Mouse (Mus musculus): ENCODE data around the gene 1810010H24Rik.
"Not testable (repeated sequence)": the region's sequence is repeated elsewhere in the genome, so short reads cannot be mapped to it uniquely, and the experiment has no call there.

The 1810010H24Rik gene

GRCm38 (mm10) chr11:107012324-107013017 lies 13.0 kb upstream of the 1810010H24Rik start:
- in situ Hi-C loops (cut with MboI; ENCODE audit: unreplicated experiment in 2 of 2) = no loop called here

DNA sequence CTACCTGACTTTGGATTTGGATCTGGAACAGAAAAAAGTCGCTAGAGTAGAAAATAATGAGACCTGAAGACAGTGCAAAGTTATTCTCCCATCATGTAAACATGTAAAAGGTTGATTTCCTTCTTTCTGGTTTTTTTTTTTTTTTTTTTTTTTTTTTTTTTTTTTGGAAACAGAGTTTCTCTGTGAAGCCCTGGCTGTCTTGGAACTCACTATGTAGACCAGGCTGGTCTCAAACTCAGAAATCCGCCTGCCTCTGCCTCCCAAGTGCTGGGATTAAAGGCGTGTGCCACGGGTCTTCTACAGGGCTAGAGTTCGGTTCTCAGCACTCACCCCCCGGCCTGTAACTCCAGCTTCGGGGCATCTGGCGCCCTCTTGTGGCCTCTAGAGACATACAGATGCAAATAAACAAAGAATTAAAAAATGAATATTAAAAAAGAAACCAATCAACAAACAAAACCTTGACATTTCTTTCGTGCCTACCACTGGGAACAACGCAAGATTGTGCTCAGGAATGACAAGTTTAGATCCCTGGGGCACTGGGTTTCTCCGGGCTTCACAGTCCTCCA lies 11.4 kb upstream of the 1810010H24Rik start:
- in situ Hi-C loops (cut with MboI; ENCODE audit: unreplicated experiment in 2 of 2) = no loop called here

GRCm38 (mm10) chr11:107014597-107015309 lies 10.7 kb upstream of the 1810010H24Rik start:
- in situ Hi-C loops (cut with MboI; ENCODE audit: unreplicated experiment in 2 of 2) = no loop called here

DNA sequence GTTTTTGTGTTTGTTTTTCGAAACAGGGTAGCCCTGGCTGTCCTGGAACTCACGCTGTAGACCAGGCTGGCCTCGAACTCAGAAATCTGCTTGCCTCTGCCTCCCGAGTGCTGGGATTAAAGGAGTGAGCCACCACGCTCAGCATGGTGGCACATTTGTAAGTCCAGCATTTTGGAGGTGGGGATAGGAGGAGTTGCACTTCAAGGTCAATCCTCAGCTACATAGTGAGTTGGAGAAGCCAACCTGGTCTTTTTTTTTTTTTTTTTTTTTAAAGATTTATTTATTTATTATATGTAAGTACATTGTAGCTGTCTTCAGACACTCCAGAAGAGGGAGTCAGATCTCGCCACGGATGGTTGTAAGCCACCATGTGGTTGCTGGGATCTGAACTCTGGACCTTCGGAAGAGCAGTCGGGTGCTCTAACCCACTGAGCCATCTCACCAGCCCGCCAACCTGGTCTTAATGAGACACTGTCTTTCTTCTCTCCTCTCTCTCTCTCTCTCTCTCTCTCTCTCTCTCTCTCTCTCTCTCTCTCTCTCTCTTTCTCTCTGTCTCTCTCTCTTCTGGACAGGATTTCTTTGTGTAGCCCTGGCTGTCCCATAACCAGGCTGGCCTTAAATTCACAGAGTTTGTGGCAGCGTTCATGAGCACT lies 9.8 kb upstream of the 1810010H24Rik start:
- in situ Hi-C loops (cut with MboI; ENCODE audit: unreplicated experiment in 2 of 2) = not testable (repeated sequence)

DNA sequence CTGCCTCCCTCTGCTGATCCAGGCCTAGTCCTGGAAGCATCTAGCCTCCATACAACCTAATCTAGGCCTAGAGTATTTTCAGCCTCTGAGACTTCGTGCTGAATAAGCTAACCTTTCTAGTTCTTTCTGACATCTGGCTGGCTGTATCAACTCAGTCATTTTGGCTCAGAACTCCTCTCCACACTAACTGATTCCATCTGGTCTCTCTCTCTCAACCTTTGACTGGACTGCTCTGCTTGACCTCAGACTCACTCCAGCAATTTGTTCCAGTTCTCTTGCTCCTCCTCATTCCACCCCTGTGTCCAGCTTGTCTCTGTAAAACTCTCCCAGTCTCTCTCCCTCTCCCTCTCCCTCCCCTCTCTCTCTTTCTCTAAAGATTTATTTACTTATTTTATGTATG lies 8.6 kb upstream of the 1810010H24Rik start:
- in situ Hi-C loops (cut with MboI; ENCODE audit: unreplicated experiment in 2 of 2) = no loop called here

GRCm38 (mm10) chr11:107017339-107017886 lies 8.1 kb upstream of the 1810010H24Rik start:
- in situ Hi-C loops (cut with MboI; ENCODE audit: unreplicated experiment in 2 of 2) = no loop called here

DNA sequence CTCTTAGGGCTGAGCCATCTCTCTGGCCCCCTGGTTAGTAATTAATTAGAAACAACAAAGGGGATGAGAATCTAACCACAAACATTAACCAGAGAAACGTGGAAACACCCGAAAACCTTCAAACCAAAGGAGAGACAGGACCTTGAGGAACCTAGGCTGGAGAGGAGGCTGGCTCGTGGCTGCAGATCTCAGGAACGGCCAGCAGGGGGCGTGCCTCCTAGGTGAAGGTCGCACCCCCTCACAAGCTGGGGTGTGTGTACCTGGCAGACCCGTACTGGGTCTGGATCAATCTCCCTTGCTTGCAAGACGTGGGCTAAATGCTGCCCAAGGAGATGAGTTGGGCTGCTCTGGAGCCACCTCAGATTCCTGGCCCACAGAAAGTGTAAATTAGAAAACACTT lies 6.9 kb upstream of the 1810010H24Rik start:
- in situ Hi-C loops (cut with MboI; ENCODE audit: unreplicated experiment in 2 of 2) = no loop called here

DNA sequence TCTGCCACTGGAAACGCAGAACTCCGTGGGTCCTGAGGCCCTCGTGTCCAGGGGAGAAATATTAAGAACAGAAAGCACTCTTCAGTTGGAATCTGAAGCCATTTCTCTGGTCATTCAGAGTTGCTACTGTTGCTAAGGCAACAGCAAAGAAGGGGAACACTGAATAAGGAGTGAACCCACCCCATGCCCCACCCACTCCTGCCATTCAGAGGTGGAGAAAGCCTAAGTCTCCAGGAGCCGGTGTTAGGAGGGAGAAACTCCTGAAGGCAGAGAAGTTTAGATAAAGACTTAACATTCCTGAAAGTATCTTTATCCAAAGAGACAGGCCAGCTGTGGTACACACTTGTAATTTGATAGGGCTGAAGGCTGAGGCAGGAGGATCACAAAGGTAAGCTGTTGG lies 6.2 kb upstream of the 1810010H24Rik start:
- in situ Hi-C loops (cut with MboI; ENCODE audit: unreplicated experiment in 2 of 2) = no loop called here

GRCm38 (mm10) chr11:107019722-107020121 lies 5.8 kb upstream of the 1810010H24Rik start:
- in situ Hi-C loops (cut with MboI; ENCODE audit: unreplicated experiment in 2 of 2) = not testable (repeated sequence)

DNA sequence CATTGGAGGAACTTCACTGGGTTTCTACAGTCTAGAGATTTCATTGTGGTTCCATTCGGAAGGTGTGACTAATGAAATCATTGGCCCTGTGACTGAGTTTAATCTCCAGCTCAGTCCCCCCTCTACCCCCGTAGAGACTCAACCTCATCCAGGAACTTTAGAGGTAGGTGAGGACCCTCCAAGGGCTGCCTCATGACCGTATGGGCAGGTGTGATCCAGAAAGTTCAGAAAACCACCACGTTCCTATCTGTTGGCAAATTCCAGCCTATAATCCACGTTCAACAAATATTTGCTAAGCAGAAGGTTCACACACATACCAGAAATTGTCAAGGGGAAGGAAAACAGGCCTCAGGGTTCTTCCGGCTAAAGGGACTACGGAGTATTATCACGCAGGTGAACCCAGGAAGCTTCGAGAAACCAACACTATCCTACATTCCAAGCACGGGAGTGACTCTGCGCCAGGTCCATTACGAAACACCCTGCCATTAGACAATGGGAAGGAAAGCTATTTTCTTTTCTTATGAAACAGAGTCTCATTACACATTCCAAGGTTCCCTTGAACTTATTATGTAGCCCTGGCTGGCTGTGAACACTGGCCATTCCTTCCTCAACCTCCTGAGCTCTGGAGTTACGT lies 3.3 kb upstream of the 1810010H24Rik start:
- in situ Hi-C loops (cut with MboI; ENCODE audit: unreplicated experiment in 2 of 2) = no loop called here

DNA sequence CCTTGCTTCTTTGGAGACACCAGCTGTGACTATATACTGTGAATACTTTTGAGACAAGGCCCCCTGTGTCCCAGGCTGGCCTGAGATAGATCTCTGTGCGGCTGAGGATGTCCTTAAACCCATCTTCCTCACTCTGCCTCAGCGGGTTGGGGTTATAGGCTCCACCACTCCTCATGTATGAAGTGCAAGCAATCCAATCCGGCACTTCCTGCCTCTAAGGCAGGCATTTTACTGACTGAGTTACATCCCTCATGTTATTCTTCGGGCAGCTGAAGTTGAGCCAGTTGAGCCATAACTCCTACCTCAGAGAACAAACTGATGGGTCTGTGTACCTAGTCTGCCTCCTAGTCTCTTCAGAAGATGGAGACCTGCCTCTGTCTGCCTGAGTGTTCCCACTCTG lies 1.1 kb upstream of the 1810010H24Rik start:
- in situ Hi-C loops (cut with MboI; ENCODE audit: unreplicated experiment in 2 of 2) = no loop called here

DNA sequence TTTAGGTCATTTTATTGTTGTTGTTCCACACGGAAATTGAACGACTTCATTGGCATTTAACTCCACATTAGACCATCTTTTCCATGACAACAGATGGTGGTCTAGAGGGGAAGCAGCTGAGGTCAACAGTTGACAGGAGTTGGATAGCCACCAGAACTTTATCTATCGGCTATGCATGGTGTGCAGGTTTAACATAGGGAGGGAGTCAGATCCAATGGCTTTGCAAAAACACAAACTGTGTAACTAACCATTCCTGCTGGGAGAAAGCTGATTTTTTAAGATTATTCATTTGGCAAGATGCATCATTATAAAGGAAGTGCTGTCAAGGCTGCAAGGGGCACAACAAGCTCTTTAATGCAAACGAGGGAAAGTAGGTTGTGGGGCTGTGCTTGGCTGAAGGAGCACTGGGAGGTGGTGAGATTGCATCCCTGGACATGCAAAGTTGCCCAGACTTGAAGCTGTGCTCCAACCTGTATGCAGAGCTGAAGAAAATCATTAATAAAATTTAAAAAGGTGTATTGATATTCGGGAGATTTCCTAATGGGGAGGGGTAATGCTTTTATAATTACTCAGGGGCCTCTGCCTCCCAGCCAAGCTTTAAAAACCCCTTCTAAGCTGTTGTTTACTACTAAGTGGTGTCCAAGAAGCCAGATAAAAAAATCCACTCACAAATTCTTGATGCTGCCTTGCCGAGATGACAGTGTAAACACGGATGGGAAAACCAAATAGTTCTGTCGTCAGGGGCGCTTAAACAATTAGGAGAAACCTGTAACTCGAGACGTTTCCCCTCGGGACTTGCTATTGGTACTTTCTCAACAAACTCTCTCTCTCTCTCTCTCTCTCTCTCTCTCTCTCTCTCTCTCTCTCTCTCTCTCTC lies 1.3 kb downstream of the 1810010H24Rik start:
- in situ Hi-C loops (cut with MboI; ENCODE audit: unreplicated experiment in 2 of 2) = no loop called here

GRCm38 (mm10) chr11:107027431-107028274 lies 2.2 kb downstream of the 1810010H24Rik start:
- in situ Hi-C loops (cut with MboI; ENCODE audit: unreplicated experiment in 2 of 2) = no loop called here

GRCm38 (mm10) chr11:107028275-107028618 lies 2.8 kb downstream of the 1810010H24Rik start:
- in situ Hi-C loops (cut with MboI; ENCODE audit: unreplicated experiment in 2 of 2) = no loop called here

- in situ Hi-C loops (cut with MboI; ENCODE audit: unreplicated experiment in 2 of 2) = no loop called here
Observed at GRCm38 (mm10) chr11:107028754-107029153, 3.3 kb downstream of the 1810010H24Rik start.

DNA sequence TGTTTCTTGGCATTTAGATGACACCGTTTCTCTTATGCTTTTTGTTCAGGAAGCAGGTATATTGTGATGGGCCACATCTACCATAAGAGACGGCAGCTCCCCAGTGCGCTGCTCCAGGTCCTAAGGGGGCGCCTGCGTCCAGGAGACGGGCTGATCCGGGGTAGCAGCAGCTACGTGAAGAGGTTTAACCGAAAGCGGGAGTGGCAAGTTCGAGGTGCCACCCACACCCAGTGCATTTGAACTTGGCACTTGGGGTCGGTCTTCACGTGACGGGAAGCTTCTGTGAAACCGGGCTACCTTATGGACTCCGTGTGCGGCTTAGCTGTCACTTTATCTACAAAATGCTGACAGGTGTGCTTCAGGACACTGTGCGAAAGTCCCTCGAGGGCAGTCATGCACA lies 4.1 kb downstream of the 1810010H24Rik start:
- in situ Hi-C loops (cut with MboI; ENCODE audit: unreplicated experiment in 2 of 2) = no loop called here

DNA sequence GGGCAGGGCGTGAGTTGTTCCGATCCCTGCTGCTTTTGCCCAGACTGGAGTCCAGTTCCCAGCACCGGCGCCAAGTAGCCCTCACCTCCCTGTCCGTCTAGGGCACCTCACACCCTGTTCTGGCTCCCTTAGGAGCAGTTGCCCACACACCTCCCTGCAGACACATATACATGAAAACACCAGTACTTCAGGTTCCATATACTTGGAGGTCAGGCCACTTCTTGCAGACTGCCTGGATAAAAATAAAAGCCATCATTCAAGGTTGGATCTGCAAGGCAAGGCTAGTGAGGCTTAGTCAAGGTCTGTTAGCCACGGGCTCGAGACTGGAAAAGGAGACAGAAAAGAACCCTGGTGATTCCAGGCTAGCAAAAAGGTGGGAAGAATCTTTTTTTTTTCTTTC lies 6.2 kb downstream of the 1810010H24Rik start:
- in situ Hi-C loops (cut with MboI; ENCODE audit: unreplicated experiment in 2 of 2) = loop anchor here in 1 of 2 experiments (10.0 kb wide), 1 partner anchor 53 kb away; no protein-coding TSS in a partner anchor

GRCm38 (mm10) chr11:107034085-107034810 lies 8.8 kb downstream of the 1810010H24Rik start:
- in situ Hi-C loops (cut with MboI; ENCODE audit: unreplicated experiment in 2 of 2) = loop anchor here in 1 of 2 experiments (10.0 kb wide), 1 partner anchor 51 kb away; no protein-coding TSS in a partner anchor
